Mouse (Mus musculus) cerebellum, adult 2 months (tissue): Measurements from ENCODE around the gene Lpin3. TPM values are rescaled to one million over a fixed set of nuclear protein-coding genes. Genes with fewer than 3 reads are reported as not detected.

Experiments used
- DNase-seq, 2 experiments: peaks; one replicate each; pipeline ENCODE4 v3.0.0; 2021
- H3K27ac ChIP-seq: fragments of 200-500 bp; 2 replicates; pipeline ENCODE4 v1.5.1; 2012; ENCODE audit warnings: low read length, control low read depth, inconsistent platforms; ENCODE audit not compliant: insufficient read depth
- H3K27me3 ChIP-seq: fragments of 200-500 bp; 2 replicates; pipeline ENCODE4 v1.6.1; 2012; ENCODE audit warnings: inconsistent platforms, mild to moderate bottlenecking, low read length, moderate library complexity; ENCODE audit not compliant: control insufficient read depth, insufficient read depth
- H3K4me1 ChIP-seq: fragments of 200-500 bp; 2 replicates; pipeline ENCODE4 v1.6.1; 2011; ENCODE audit warnings: low read length; ENCODE audit not compliant: control insufficient read depth, insufficient read depth
- H3K4me3 ChIP-seq: fragments of 200-500 bp; replicated peaks from 2 replicates; pipeline ENCODE3; 2011; ENCODE audit warnings: mild to moderate bottlenecking, low read depth, low read length, control low read depth; ENCODE audit not compliant: insufficient read depth
- CTCF ChIP-seq: fragments of 200-500 bp; IDR thresholded peaks from 2 replicates; pipeline ENCODE4 v1.5.1; 2011; ENCODE audit warnings: low read depth, mild to moderate bottlenecking, control low read depth, low read length, moderate library complexity, borderline replicate concordance; ENCODE audit not compliant: insufficient read depth
- POLR2A ChIP-seq: fragments of 200-500 bp; IDR thresholded peaks from 2 replicates; pipeline ENCODE4 v1.6.1; 2011; ENCODE audit warnings: low read length, control low read depth, borderline replicate concordance; ENCODE audit not compliant: insufficient read depth
- WGBS: fragments of 180-500 bp; shearing (Covaris S2); methylation state at CpG from one replicate; pipeline ENCODE4 v1.1.7; 2018; 5-methylcytosine and 5-hydroxymethylcytosine counted together
- polyA plus RNA-seq: library from polyadenylated mRNA; depleted of rRNA; stranded (reverse); fragments of >200 nt; gene quantifications from 2 replicates; pipeline ENCODE4 v1.2.3, GENCODE M21; 2012

Lpin3 gene
- polyA plus RNA-seq, 1 experiment: 2.3 TPM

- 67% methylated on average over 5 of the region's 7 CpGs for WGBS
- H3K27me3 ChIP-seq: no peaks in the 10 kb centered on the region
- peaks cover 24% of the 10 kb centered on the region for H3K4me1 ChIP-seq
- no peak overlapping the region for H3K27ac ChIP-seq
- no peak overlapping the region for H3K4me3 ChIP-seq
- TF ChIP-seq POLR2A (no peak), CTCF (no peak)
- DNase-seq: no peak
Measured at GRCm38 (mm10) chr2:160921285-160921684, 40.8 kb downstream of the Lpin3 start.

- no peak overlapping the region for H3K4me3 ChIP-seq
- H3K27ac ChIP-seq: no peak overlapping the region
- WGBS: 35% methylated on average over 9 of the region's 9 CpGs
- no peak for TF ChIP-seq CTCF
- TF ChIP-seq POLR2A: no peak
- H3K4me1 ChIP-seq: peaks cover 6% of the 10 kb centered on the region; the same call in 1 of the 2 replicates
- no peaks in the 10 kb centered on the region for H3K27me3 ChIP-seq
- no peak for DNase-seq
Measured at GRCm38 (mm10) chr2:160925203-160925602, 44.7 kb downstream of the Lpin3 start.

- Histone ChIP-seq H3K27ac (no peak overlapping the region), H3K27me3 (no peaks in the 10 kb centered on the region), H3K4me1 (no peaks in the 10 kb centered on the region), H3K4me3 (no peak overlapping the region)
- TF ChIP-seq CTCF: no peak
- no peak for TF ChIP-seq POLR2A
- DNase-seq: no peak
- WGBS: 93% methylated on average over 5 of the region's 5 CpGs
Measured at GRCm38 (mm10) chr2:160931378-160931777, 50.9 kb downstream of the Lpin3 start.

GRCm38 (mm10) chr2:160932325-160932724, 51.9 kb downstream of the Lpin3 start:
- WGBS: 77% methylated on average over 8 of the region's 8 CpGs
- TF ChIP-seq CTCF (no peak), POLR2A (no peak)
- no peak overlapping the region for H3K4me3 ChIP-seq
- no peaks in the 10 kb centered on the region for H3K4me1 ChIP-seq
- DNase-seq: no peak
- H3K27me3 ChIP-seq: no peaks in the 10 kb centered on the region
- no peak overlapping the region for H3K27ac ChIP-seq

- no peak overlapping the region for H3K4me3 ChIP-seq
- WGBS: 86% methylated on average over 3 of the region's 3 CpGs
- TF ChIP-seq CTCF (no peak), POLR2A (no peak)
- no peak overlapping the region for H3K27ac ChIP-seq
- no peaks in the 10 kb centered on the region for H3K4me1 ChIP-seq
- no peaks in the 10 kb centered on the region for H3K27me3 ChIP-seq
- DNase-seq: no peak
Measured at GRCm38 (mm10) chr2:160932981-160933380, 52.5 kb downstream of the Lpin3 start.

GRCm38 (mm10) chr2:160933890-160934289, 53.4 kb downstream of the Lpin3 start:
- Histone ChIP-seq H3K4me1 (no peaks in the 10 kb centered on the region), H3K27ac (no peak overlapping the region), H3K27me3 (no peaks in the 10 kb centered on the region), H3K4me3 (no peak overlapping the region)
- no peak for DNase-seq
- TF ChIP-seq CTCF (no peak; the same call in 1 of the 2 replicates), POLR2A (no peak)
- WGBS: 76% methylated on average over 5 of the region's 5 CpGs

- Histone ChIP-seq H3K27ac (no peak overlapping the region), H3K4me3 (no peak overlapping the region), H3K27me3 (no peaks in the 10 kb centered on the region), H3K4me1 (no peaks in the 10 kb centered on the region)
- no peak for TF ChIP-seq POLR2A
- TF ChIP-seq CTCF: no peak
- DNase-seq: no peak
- 63% methylated on average over 4 of the region's 4 CpGs for WGBS
Measured at GRCm38 (mm10) chr2:160934451-160934850, 54.0 kb downstream of the Lpin3 start.

- Histone ChIP-seq H3K4me3 (no peak overlapping the region), H3K27ac (no peak overlapping the region; the same call in 1 of the 2 replicates), H3K4me1 (peaks cover 17% of the 10 kb centered on the region), H3K27me3 (no peaks in the 10 kb centered on the region)
- TF ChIP-seq CTCF (no peak), POLR2A (no peak)
- peak in 1 of 2 experiments; percentile 40 for DNase-seq
- 47% methylated on average over 17 of the region's 17 CpGs for WGBS
Measured at GRCm38 (mm10) chr2:160940930-160941709, 60.6 kb downstream of the Lpin3 start.
